Mouse (Mus musculus): ENCODE results near the gene Fam53b.

GRCm38 (mm10) chr7:132760589-132761180, 53.0 kb downstream of the Fam53b start:
- TF ChIP-seq CTCF (IDR thresholded peaks at IDR 0.05; ENCODE audit: low read depth, low read length) = no peak
- TF ChIP-seq POLR2A (IDR thresholded peaks at IDR 0.05; ENCODE audit: borderline replicate concordance, low read depth, low read length) = no peak
